Mouse (Mus musculus): ENCODE results near the gene Spata20.

Spata20 gene

DNA sequence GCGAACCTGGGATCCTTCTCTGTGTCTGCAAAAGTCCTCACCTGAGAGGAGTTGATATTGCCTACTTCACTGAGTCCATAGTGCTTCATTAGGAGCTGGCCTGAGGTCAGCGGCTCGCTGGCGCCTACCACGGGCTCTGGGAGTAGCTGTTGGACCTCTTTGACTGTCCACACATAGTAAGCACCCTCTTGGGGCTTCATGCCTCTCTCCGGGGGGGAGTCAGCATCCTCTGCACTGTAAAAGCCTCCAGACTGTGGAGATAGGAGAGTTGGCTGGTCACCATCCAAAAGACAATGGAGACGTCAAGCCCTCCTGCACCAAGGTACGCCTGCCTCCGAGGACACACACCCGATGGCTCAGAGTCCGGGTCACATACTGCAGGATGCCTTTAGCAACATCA is 3.2 kb downstream of the Spata20 start:
- no peak for DNase-seq (ENCODE audit: low spot score in 2 of 2)

DNA sequence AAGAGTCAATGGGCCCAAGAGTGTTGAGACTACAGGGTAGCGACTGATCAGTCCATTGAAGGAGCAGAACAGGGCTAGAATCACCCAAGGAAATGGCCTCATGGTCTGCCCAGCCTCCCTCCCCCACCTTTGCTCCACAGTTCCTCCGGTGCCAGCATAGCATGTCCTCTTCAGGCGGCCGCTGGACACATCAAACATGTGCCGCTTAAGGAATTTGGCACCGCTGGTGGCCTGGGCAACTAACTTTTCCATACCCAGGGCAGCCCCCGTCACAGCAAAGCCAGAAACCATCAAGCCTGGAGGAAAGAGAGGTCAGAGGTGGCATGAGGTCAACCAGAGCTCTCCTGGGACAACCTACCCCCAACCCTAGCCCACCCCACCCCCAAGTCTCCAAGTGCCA is 4.0 kb downstream of the Spata20 start:
- DNase-seq (ENCODE audit: low spot score in 2 of 2), result no peak

DNA sequence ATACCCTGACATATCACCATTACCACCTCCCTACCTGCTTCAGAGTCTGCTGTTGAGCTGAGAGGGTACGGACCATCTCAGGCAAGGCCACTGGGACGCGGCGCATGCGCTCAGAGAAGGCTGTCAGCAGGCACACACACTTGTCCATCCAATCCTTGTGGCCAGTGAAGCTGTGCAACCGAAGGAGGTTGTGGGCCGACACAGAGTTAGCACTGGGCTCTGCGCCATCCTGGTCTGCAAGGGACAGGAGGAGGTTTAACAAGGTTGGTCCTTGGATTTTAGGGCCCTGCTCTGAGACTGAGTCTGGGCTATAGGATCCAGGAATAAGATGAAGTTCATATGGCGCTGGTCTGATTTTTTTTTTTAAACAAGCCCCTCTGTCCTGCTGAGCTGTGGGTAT is 5.6 kb downstream of the Spata20 start:
- DNase-seq (ENCODE audit: low spot score in 2 of 2), result no peak

DNA sequence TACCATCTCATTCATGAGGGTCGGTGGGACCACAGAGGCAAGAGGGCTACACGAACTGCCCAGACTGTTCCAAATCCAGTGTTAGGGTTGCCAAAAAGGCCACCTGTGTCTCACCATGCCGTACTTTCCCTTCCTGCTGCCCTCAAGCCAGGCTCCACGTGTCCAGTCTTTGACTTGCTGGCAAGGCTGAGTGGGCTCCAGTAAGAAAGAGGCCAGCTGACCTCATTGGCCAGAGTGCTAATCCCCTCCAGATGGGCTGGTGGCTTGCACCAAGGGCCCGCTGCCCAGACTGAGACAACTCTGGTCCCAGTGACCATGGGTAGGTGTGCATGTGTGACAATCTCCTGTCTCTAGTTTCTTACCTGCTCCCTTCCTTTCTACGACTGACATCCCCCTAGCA is 8.3 kb downstream of the Spata20 start:
- no peak for DNase-seq (ENCODE audit: low spot score in 2 of 2)

DNA sequence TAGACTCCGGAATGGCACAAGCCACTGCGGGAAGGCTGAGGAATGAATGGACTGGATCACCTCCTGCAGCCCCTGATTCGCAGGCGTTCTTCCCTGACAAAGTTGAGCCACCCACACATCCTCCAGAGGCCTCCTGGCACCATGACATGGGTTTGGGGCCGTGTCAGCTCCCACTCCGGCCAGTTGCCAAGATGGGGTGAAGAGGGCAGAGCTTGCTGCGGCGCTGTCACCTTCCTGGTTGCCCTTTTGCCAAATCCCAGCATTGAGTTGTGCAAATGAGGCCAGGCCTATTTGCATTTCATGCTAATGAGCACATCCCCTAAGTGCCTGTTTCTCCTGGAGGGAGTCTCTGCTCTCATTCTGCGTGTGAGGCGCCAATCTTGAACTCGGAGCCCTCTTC is 10.3 kb downstream of the Spata20 start:
- DNase-seq (ENCODE audit: low spot score in 2 of 2), result no peak

DNA sequence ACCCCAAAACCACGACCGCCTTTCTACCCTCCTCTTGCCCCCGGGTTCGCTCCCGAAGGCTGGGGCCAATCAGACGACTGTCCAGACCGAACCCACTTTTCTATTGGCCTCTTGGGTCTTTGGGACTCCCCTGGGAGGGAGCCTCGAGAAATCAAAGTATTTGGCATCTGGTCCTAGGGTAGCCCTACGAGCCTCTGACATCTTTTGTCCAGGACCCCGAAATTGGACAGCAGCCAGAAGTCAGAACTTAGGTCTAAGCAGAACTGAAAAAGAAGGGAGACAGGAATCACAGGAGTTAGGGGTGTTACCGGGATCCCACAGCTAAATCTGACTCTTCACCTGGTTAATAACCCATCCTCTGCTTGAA is 11.5 kb downstream of the Spata20 start:
- no peak for DNase-seq (ENCODE audit: low spot score in 2 of 2)

DNA sequence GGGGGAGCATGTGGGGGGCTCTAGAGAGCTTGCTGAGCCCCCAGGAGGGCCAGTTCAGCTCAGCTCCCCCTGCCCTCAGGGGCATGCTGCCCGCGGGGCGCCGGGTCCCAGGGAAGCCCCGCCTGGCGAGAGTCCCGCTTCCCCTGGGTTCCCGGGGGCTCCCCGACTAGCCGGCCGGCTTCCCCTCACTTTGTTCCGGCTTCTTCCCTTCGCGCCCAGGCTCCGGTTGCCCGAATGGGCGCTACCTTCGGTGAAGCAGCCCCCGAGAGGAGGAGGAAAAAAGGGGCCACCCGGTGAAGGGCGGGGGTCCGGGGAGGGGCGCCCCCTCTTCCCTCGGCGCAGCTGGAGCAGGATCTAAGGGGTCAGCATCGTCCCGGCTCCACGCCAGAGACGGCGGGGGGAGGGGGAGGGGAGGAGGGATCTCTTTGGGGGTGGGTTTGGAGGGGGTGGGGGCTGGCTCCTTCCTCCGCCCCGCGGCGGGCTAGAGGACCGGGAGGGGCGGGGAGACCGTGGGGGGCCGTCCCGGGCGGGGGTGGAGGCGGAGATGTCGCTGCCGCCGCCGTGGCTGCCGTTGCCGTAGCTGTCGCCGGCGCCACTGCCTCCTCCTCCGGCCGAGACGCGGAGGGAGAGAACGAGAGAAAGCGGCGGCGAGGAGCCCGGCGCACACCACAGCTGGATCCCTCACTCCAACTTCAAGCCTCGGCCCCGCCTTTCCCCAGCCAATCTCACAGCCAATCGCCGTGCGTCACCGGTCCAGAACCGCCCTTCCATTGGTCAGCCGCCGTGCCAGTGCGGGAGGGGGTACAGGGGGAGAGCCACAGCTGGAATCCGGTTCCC is 12.1 kb downstream of the Spata20 start, which contains the start of gene Cacna1g:
Gene Cacna1g, minus strand, starts transcription at position 492 of the 837 bp plus-strand sequence.
- peak; percentile 62 to 78 for DNase-seq (ENCODE audit: low spot score in 2 of 2)

DNA sequence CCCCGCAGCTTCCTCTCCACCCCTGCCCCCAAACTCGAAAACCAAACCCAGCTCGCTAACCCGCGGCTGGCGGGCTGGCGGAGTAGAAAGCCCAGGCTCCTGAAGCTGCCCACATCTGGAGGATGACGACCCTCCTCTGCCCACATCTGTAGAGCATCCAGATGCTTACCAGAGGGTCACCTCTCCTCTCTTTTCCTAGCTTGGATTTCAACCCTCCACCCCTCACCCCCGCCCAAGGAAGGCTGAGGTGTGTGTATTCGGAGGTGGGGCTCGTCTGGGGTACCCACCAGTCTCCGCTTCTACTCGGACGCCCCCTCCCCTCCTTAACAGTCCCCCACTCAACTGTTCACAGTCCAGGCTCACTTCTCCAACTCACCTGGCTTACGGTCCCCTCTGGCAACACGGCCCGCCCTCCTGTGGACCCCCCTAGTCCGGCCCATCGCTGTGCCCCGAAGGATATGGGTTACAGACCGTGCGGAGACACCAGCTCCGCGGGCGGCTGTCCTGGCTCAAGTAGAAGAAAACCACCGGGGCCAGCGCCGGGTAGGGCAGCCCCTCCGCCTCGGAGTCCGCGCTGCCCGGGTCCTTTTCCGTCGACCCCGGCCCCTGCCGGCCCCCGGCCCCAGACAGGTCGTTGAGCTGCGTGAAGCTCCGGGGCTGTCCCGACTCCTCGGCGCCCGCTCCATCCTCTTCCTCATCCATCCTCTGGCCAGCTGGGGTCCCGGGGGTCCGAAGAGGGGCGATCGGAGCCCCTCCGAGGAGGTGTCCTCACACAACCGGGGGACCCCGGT is 12.9 kb downstream of the Spata20 start:
- no peak for DNase-seq (ENCODE audit: low spot score in 2 of 2)

DNA sequence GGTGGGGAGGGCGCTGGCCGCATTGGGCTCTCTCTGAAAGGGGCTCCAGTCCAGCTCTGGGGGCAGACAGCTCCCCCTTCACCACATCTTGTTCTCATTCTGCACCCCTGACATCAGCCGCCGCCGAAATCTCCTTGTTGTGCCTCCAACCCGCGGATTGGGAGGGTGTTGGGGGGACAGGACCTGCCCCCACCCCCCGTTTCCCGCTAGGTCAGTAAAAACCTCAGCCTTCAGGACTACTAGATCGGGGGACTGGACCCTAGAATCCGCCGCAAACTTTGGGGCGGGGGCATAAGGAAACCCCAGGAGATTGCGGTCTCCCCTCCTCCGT is 13.4 kb downstream of the Spata20 start:
- no peak for DNase-seq (ENCODE audit: low spot score in 2 of 2)

DNA sequence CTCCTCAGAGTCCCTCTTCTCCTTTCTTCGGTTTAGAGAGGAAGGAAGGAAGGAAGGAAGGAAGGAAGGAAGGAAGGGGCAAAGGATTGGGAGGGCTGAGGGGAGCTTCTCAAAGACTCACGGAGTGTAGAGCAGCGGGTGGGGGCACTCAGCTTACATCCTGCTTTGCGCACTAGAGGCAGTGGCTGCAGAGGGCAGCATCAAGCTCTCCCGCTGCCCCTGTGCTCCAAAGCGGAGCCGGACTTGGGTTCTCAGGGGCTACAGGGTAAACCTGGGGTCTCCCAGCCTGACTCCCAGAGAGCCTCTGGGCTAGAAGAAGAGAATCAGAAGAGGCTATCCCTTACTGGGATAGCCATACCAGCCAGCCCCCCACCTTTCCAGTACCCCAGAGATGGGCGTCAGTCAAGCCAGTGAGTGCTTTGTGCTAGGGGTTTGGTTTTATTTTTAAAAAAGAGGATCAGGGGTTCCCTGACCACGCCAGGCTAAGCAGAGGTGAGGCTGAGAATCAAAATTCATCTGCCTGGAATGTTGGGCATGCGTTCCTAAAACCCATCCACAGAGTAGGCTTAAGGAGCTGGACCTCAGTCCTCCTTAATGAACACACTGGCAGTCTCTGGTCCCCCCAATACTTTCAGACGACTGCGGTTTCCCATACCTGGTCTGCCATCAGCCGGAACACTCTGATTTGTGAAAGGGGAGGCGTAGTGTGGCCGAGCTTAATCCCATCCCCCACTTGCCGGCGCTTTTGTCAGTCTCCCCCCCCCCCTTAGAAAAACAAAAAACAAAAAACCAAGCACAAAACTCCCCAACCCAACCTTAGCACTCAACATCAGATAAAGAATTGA is 14.0 kb downstream of the Spata20 start:
- no peak for DNase-seq (ENCODE audit: low spot score in 2 of 2)

DNA sequence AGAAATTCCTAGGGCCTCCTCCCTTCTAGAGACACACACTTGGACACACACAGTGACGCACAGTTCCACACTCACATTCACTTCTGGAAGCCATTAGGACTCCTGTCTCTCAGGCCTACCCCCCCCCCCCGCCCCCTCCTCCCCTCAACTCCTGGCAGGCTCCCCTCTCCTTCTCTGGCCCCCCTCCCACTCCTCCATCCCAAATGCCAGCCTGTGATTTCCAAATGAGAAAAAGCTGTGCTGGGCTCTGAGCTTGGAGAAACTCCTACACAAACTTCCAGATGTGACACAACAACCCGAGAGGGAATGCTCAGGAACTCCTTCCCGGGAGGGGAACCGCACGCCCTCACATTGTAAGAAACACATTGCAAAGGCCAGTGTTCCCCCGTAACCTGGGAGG is 15.6 kb downstream of the Spata20 start:
- DNase-seq (ENCODE audit: low spot score in 2 of 2), result no peak

DNA sequence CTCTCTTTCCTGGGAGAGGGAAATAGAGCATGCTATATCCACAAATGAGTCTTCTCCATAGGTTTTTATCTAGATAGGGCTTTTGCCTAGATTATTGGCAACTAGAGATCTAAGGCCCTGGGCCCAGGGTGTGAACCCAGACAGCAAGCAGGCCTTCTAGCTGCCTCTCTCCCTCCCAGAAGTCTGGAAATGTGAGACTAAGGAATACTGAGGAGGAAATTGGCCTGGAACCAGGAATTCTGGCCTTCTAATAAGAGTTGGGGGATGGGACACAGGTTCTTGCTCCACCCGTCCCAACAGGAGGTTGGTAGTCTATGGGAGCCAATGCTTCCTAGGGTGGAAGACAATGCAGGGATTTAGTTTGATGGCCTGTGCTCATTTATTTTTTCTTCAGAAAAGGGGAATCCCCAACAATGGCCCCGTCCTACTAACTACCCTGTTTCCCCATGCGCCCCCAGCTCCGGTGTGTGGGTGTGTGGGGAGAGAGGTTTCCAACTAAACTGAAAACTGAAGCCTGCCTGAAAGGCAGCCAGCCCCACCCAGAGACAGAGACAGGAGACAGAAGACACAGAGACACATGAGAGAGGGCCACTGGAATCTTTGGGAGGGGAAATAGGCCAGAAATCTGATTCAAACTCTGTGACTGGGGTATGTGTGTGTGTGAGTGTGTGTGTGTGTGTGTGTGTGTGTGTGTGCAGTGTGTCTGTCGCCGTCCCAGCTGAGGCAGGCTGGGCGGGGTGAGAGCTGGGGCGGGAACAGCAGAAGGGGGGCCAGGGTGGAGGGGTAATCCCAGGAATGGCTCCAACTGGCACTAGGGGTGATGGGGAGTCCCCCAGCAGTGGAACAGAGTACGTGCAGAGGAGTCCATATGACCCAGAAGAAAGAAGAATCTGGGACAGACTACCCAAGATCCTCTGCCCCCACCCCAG is 16.6 kb downstream of the Spata20 start:
- DNase-seq (ENCODE audit: low spot score in 2 of 2), result no peak

DNA sequence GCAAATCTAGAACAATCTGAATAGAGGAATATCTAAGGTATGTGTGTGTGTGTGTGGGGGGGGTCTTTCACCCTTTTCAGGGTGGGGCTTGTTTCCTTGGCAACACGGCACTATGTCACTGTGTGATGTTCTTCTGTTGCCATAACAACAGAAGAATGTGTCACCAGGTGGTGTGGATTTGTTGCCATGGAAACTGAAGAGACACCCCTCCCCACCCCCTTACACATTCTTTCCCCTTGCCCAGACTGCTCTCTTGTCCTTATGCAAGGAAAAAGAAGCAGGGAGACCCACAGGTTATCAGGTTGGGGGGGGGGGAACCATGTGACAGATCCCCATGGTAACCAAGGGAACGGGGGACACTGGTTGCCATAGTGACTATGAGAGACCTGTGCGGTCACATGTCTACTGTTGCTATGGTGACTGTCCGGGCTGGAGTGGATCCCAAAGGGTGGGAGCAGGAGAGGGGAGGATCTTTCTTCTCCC is 17.4 kb downstream of the Spata20 start:
- no peak for DNase-seq (ENCODE audit: low spot score in 2 of 2)

DNA sequence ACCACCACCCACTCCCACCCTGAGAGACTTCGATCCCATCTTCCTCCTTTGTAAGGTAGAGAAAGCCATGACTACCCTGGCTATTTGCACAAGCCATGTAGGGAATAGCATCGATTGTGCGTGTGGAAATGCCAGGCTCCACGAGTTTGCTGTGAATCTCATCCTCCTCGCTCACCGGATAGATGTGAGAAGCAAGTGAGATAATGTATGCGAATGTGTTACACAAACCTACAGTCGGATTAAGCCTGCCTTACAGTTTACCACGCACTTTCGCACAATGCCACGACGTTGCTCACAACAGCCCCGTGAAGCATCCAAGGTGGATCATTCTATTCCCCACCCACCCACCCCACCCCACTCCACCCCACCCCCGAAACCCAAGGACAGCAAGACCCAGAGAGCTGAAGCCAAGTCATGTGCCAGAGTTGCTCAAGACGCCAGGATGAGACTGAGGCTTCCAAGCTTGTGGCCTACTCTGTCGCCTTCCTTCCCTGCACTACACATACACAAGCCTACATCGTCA is 19.6 kb downstream of the Spata20 start:
- DNase-seq (ENCODE audit: low spot score in 2 of 2), result no peak

DNA sequence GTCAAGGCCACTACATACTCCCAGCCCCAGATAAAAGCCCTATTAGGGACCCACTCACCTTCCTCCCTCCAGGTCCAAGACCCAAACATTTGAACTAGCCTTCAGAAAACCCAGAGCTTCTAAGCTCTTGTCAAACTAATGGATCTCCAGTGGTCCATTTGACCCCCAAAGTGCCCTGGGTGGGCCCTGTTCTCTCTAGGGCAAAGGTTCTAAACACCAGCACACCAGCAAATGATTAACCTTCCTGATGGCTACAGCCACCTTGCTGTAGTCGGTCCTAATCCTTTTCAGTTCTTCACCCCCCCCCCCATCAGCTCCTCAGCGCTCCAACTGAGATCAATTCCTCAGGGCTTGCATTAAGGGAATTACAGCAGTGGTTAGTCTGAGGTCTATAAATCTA is 21.8 kb downstream of the Spata20 start:
- no peak for DNase-seq (ENCODE audit: low spot score in 2 of 2)

DNA sequence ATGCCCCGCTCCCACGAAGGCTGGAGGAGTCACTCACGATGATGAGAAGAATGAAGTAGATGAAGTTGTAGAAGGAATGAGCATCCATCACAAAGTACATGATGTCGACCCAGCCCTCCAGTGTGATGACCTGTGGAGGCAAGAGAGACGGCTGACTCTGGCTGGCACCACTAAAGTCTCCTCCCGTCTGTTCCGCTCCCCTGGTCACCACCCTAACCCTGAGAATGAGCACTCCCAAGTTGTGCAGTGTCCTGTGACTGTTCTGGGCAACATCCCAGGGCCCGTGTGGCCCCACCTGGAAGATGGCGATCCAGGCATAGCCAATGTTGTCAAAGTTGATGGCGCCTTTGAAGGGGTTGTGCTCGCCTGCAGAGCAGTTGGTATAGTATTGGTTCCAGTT is 24.1 kb downstream of the Spata20 start:
- DNase-seq (ENCODE audit: low spot score in 2 of 2), result no peak

DNA sequence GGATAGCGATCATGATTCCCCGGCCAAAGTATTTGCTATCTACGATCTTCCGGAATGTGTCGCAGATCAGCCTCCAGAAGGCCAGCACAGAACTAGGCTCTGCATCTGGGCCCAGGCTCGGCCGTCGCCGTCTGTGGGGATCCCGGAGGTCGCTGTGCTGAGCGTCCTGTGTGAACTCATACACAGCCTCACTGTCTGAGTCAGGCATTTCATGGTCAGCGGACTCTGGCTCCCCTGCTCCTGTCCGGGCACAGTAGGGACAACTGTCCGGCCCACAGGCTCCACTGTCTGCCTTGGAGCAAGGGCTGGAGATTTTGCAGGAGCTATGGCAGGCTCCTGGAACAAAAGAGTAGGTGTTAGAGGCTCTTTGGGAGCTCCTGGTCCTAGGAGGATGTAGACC is 29.0 kb downstream of the Spata20 start:
- DNase-seq (ENCODE audit: low spot score in 2 of 2), result no peak

DNA sequence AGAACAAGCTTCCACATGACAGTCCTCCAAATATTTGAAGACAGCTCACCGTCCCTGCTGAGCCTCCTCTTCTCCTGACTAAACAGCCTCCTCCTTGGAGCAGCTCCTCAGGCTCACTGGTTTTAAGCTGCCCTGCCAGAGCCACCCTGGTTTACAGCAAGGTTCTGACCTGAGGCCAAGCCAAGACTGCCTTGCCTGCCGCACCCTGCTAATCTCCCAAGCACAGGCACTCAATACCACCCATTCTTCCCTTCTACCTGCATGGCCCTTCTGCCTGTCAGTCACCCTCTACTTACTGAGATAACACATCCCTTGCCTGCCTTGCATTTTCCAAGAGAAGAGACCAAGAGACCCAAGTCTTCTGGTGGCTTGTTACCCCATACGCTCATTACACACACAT is 29.6 kb downstream of the Spata20 start:
- DNase-seq (ENCODE audit: low spot score in 2 of 2), result no peak

DNA sequence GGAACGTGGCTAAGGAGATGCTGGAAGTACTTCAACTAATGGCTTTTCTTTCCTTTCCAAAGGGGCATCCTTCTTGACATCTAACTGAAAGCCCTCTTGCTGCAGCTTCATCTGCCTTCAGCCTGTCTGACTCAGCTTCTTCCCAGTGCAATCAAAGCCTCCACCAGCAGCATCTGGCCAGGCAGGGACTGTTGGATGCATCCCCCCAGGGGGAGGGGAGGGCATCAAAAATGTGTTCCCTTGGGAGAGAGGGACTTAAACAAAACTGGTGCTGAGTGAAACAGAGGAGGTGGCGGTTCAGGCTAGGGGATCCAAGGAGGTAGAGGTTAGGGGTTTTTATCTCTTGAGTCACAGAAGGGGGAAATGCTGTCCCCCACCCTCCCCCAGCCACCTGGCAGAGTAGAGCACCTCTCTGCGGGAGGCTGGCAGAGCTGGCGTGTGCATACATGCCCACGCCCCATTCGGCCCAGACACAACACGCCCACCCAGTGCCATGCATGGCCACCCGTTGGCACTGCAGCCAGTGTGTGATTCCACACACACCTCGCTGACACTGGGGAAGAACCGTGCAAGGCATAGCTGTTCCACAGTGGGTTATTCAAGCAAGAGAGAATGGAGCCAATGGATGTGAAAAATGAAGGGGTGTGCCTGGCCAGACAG is 30.7 kb downstream of the Spata20 start:
- no peak for DNase-seq (ENCODE audit: low spot score in 2 of 2)

DNA sequence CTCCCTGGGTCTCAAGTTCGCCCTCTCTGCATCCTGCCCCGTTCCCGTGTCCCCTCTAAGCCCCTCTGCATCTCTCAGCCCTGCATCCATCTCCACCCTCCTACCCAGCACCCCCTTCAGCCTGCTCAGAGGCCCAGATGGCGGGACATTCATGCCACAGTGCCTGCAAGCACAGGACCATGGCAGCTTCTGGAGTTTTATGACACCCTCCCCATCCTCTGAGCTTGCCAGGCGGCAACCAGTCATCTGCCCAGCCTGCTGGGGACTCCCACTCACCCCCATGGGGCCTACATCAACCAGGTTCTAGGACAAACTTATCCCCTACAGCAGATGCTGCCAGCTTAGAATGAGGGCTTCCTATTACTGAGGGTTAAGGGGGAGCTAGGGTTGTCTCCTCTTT is 31.2 kb downstream of the Spata20 start:
- no peak for DNase-seq (ENCODE audit: low spot score in 2 of 2)

All from frontal cortex, postnatal 25 days (tissue).